ENCODE assay signal across 19 mouse cellular contexts in the genomic region with DNA sequence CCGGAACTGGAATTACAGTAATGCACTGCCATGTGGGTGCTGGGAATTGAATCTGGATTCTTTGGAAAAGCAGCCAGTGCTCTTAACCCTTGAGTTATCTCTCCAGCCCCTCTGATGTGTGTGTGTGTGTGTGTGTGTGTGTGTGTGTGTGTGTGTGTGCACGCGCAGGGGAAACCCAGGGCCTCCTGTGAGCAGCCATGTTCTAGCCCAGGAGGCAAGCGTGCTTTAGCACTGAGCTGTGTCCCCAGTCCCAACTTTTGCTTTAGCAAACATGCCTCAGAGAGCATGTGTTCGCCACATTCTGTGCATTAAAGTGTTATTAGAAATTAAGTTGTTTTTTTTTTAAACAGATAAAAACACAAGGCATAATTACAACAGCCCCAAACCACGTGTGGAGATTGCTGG. TPM values are rescaled to one million over a fixed set of nuclear protein-coding genes. Genes with fewer than 3 reads are reported as not detected.
DNase-seq lines count a peak whose midpoint lies in the region; ATAC-seq and TF ChIP-seq lines count a peak whose summit lies in the region.
"Had no signal": no experiment of that assay in that cellular context is flagged by ENCODE, and none has a peak within 500 bp of the region (broad histone marks: within the 10 kb centered on the region; RNA-seq: fewer than 3 reads in every experiment).

No protein-coding gene starts in this region.

- WGBS in midbrain, embryonic 11.5 days, result 93% methylated on average over 6 of the region's 6 CpGs
- WGBS in midbrain, embryonic 14.5 days, result 90% methylated on average over 6 of the region's 6 CpGs
- WGBS in bone marrow, adult 2 months, result 75% methylated on average over 6 of the region's 6 CpGs

- no peak for TF ChIP-seq POLR2A in bone marrow, adult 2 months (IDR thresholded peaks at IDR 0.05; ENCODE audit: borderline replicate concordance, control insufficient read depth, low read depth, low read length)

- no peaks in the 10 kb centered on the region for H3K4me1 ChIP-seq in midbrain, embryonic 11.5 days (ENCODE audit: control insufficient read depth, insufficient read depth, low read length)
- H3K4me1 ChIP-seq in midbrain, embryonic 14.5 days (ENCODE audit: control insufficient read depth, insufficient read depth, low read length), result no peaks in the 10 kb centered on the region
- peaks cover 8% of the 10 kb centered on the region for H3K4me1 ChIP-seq in bone marrow, adult 2 months (ENCODE audit: control insufficient read depth, insufficient read depth, low read length)
- H3K4me1 ChIP-seq: embryonic facial prominence, embryonic 10.5 days; heart, embryonic 15.5 days; hindbrain, embryonic 10.5 days; hindbrain, embryonic 15.5 days had no signal

- intact Hi-C loops in left cerebral cortex, postnatal 14 days (cut with DNase I), result loop anchor here (5.0 kb wide), 2 partner anchors 263 to 353 kb away; partner anchors contain the start of gene Adam6b

- no peak overlapping the region for H3K27ac ChIP-seq in midbrain, embryonic 11.5 days (ENCODE audit: low read depth, low read length)
- H3K27ac ChIP-seq in midbrain, embryonic 14.5 days (replicated peaks; ENCODE audit: low read depth, low read length), result no peak overlapping the region
- H3K27ac ChIP-seq in bone marrow, adult 2 months (ENCODE audit: control insufficient read depth, insufficient read depth, low read depth, low read length, poor library complexity), result peak overlapping the region; percentile 26; the same call in 1 of the 2 replicates
- H3K27ac ChIP-seq: embryonic facial prominence, embryonic 10.5 days; heart, adult 2 months; heart, embryonic 15.5 days; hindbrain, embryonic 10.5 days; hindbrain, embryonic 15.5 days had no signal

- peak; percentile 44 for DNase-seq in midbrain, embryonic 11.5 days (ENCODE audit: low spot score, missing footprints)
- DNase-seq in midbrain, embryonic 14.5 days, result no peak
- peak; percentile 58 for DNase-seq in CD4-positive helper T cell, adult 2 months (ENCODE audit: low read depth, low spot score)
- DNase-seq in lung, adult 18-20 months, result no peak
- no peak for DNase-seq in left cerebral cortex, postnatal 14 days (ENCODE audit: low spot score in 2 of 2)
- DNase-seq: cerebellum, adult 2 months; cerebellum, postnatal 10 days; gastrocnemius, postnatal 10 days had no signal

- H3K9ac ChIP-seq in midbrain, embryonic 11.5 days (ENCODE audit: low read length), result no peak overlapping the region
- no peak overlapping the region for H3K9ac ChIP-seq in midbrain, embryonic 14.5 days (replicated peaks; ENCODE audit: low read length)
- H3K9ac ChIP-seq: heart, embryonic 15.5 days; hindbrain, embryonic 15.5 days had no signal

- H3K4me2 ChIP-seq in midbrain, embryonic 11.5 days, result no peak overlapping the region
- H3K4me2 ChIP-seq in midbrain, embryonic 14.5 days (ENCODE audit: low read length), result no peak overlapping the region
- H3K4me2 ChIP-seq: heart, embryonic 11.5 days; heart, embryonic 15.5 days; hindbrain, embryonic 15.5 days had no signal

- no peak for TF ChIP-seq CTCF in bone marrow, adult 2 months (IDR thresholded peaks at IDR 0.05; ENCODE audit: control insufficient read depth, insufficient read depth, low read length)

- no peak for ATAC-seq in midbrain, embryonic 11.5 days (ENCODE audit: low FRiP score)
- ATAC-seq in midbrain, embryonic 14.5 days (ENCODE audit: low FRiP score, low TSS enrichment), result no peak
- no peak for ATAC-seq in monocyte, adult 5-6 weeks (replicated peaks; ENCODE audit: insufficient number of reproducible peaks, low FRiP score, low TSS enrichment, poor library complexity, severe bottlenecking)
- ATAC-seq: activated CD4-positive, CD25-positive, alpha-beta regulatory T cell, adult 4 months; forebrain, embryonic 14.5 days; intestine, embryonic 16.5 days had no signal

- no peak overlapping the region for H3K4me3 ChIP-seq in midbrain, embryonic 11.5 days (ENCODE audit: low read depth, low read length)
- no peak overlapping the region for H3K4me3 ChIP-seq in midbrain, embryonic 14.5 days (replicated peaks; ENCODE audit: low read depth, low read length)
- no peak overlapping the region for H3K4me3 ChIP-seq in bone marrow, adult 2 months (replicated peaks; ENCODE audit: control insufficient read depth, low read depth, low read length)
- H3K4me3 ChIP-seq: embryonic facial prominence, embryonic 10.5 days; heart, adult 2 months; heart, embryonic 15.5 days; hindbrain, embryonic 10.5 days; hindbrain, embryonic 15.5 days had no signal

- no peaks in the 10 kb centered on the region for H3K9me3 ChIP-seq in midbrain, embryonic 11.5 days (ENCODE audit: control insufficient read depth, low read length)
- no peaks in the 10 kb centered on the region for H3K9me3 ChIP-seq in midbrain, embryonic 14.5 days (ENCODE audit: control insufficient read depth, low read length)
- H3K9me3 ChIP-seq: heart, embryonic 15.5 days; hindbrain, embryonic 15.5 days had no signal

- H3K36me3 ChIP-seq in midbrain, embryonic 11.5 days (ENCODE audit: control insufficient read depth, insufficient read depth, low read length), result no peaks in the 10 kb centered on the region
- H3K36me3 ChIP-seq in midbrain, embryonic 14.5 days (ENCODE audit: control insufficient read depth, insufficient read depth, low read length), result no peaks in the 10 kb centered on the region
- H3K36me3 ChIP-seq: embryonic facial prominence, embryonic 10.5 days; heart, embryonic 15.5 days; hindbrain, embryonic 10.5 days; hindbrain, embryonic 15.5 days had no signal

- H3K27me3 ChIP-seq in midbrain, embryonic 11.5 days (ENCODE audit: control insufficient read depth, insufficient read depth, low read length), result no peaks in the 10 kb centered on the region
- H3K27me3 ChIP-seq in midbrain, embryonic 14.5 days (ENCODE audit: control insufficient read depth, insufficient read depth, low read length), result no peaks in the 10 kb centered on the region
- H3K27me3 ChIP-seq: heart, embryonic 15.5 days; hindbrain, embryonic 15.5 days had no signal

RNA-seq across cellular contexts. Expression of gene Tmem121, which starts 39.0 kb away (rescaled TPM):
- 11.5 and 13.1 TPM in 2 replicates for polyA plus RNA-seq in midbrain, embryonic 11.5 days (2014; fragmentation: Nextera tagmentation; extraction: Ambion mirVana)
- polyA plus RNA-seq in midbrain, embryonic 14.5 days (2014; fragmentation: Nextera tagmentation; extraction: Ambion mirVana), result 24.5 and 61.9 TPM in 2 replicates
- polyA plus RNA-seq in bone marrow, adult 2 months (2011; ENCODE audit: insufficient read depth, insufficient read length, low replicate concordance, missing spikeins), result not detected in 2 replicates
- total RNA-seq in left cerebral cortex, postnatal 14 days (2021), result 10 to 100 TPM; 28.3 to 35.6 TPM
- total RNA-seq in monocyte, adult 5-6 weeks (2017), result 0.19 TPM in 1 of 3 replicates, not detected in the others
- polyA plus RNA-seq: activated CD4-positive, CD25-positive, alpha-beta regulatory T cell, adult 4 months; heart, adult 2 months had no signal

Comparison
In these comparisons a context has a peak if more than half of its experiments do, and no peak if none do; other contexts are left out.
1. DNase-seq: peak in midbrain, embryonic 11.5 days (single experiment) and CD4-positive helper T cell, adult 2 months (single experiment); none in midbrain, embryonic 14.5 days (single experiment), lung, adult 18-20 months (0 of 2) and left cerebral cortex, postnatal 14 days (0 of 2).